Mouse (Mus musculus): ENCODE measurements around the gene Wdr25. TPM values are rescaled to one million over a fixed set of nuclear protein-coding genes. Genes with fewer than 3 reads are reported as not detected.

Gene Wdr25
- polyA plus RNA-seq, 1 experiment from 2014 or later: 5.6 TPM

GRCm38 (mm10) chr12:108959639-108960219, 66.3 kb downstream of the Wdr25 start:
- WGBS: 19% methylated on average over 12 of the region's 12 CpGs
- H3K4me2 ChIP-seq (ENCODE audit: low read depth, low read length): peak overlapping the region; percentile 41
- peaks cover 2% of the 10 kb centered on the region; the same call in 1 of the 2 replicates for H3K4me1 ChIP-seq (ENCODE audit: control insufficient read depth, insufficient read depth, low read length)
- DNase-seq (ENCODE audit: low spot score): peak; percentile 18
- H3K36me3 ChIP-seq (replicated peaks; ENCODE audit: control insufficient read depth, insufficient read depth, low read depth, low read length): no peaks in the 10 kb centered on the region
- H3K27me3 ChIP-seq (ENCODE audit: control insufficient read depth, insufficient read depth, low read length): no peaks in the 10 kb centered on the region; the same call in 1 of the 2 replicates
- no peaks in the 10 kb centered on the region for H3K9me3 ChIP-seq (replicated peaks; ENCODE audit: control insufficient read depth, low read length)
- no peak for ATAC-seq (replicated peaks; ENCODE audit: insufficient number of reproducible peaks, low FRiP score, low TSS enrichment, low read depth)
- H3K4me3 ChIP-seq (ENCODE audit: low read depth, low read length): peak overlapping the region; percentile 18
- no peak overlapping the region for H3K27ac ChIP-seq (replicated peaks; ENCODE audit: low read depth, low read length)
- peak overlapping the region; percentile 33; the same call in 1 of the 2 replicates for H3K9ac ChIP-seq (replicated peaks; ENCODE audit: low read length)

DNA sequence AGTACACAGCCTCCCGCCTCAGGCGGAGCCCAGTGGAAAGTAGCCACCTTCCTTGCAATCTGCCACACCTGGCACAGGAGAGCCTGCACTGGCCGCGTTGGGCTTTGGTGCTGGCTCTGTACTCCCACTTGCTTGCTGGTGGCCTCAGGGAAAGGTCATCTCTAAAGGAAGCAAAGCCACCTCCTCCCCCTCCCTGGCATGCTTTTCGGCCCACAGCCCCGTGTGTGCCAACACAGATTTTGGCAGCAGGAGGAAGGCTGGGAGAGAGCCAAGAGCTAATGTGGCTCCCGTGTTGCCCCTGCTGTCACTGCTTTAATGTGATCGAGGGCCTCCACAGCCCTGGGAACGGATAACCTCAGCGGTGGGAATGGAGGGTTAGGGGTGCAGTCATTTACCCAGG, 66.8 kb downstream of the Wdr25 start:
- H3K4me3 ChIP-seq (ENCODE audit: low read depth, low read length): no peak overlapping the region
- H3K36me3 ChIP-seq (replicated peaks; ENCODE audit: control insufficient read depth, insufficient read depth, low read depth, low read length): no peaks in the 10 kb centered on the region
- DNase-seq (ENCODE audit: low spot score): no peak
- no peak overlapping the region for H3K9ac ChIP-seq (replicated peaks; ENCODE audit: low read length)
- no peaks in the 10 kb centered on the region for H3K9me3 ChIP-seq (replicated peaks; ENCODE audit: control insufficient read depth, low read length)
- no peak for ATAC-seq (replicated peaks; ENCODE audit: insufficient number of reproducible peaks, low FRiP score, low TSS enrichment, low read depth)
- no peaks in the 10 kb centered on the region; the same call in 1 of the 2 replicates for H3K27me3 ChIP-seq (ENCODE audit: control insufficient read depth, insufficient read depth, low read length)
- no peak overlapping the region for H3K27ac ChIP-seq (replicated peaks; ENCODE audit: low read depth, low read length)
- no peak overlapping the region for H3K4me2 ChIP-seq (ENCODE audit: low read depth, low read length)
- H3K4me1 ChIP-seq (ENCODE audit: control insufficient read depth, insufficient read depth, low read length): peaks cover 2% of the 10 kb centered on the region; the same call in 1 of the 2 replicates
- WGBS: 35% methylated on average over 10 of the region's 10 CpGs

- H3K4me3 ChIP-seq (ENCODE audit: low read depth, low read length): no peak overlapping the region
- no peak overlapping the region for H3K4me2 ChIP-seq (ENCODE audit: low read depth, low read length)
- H3K27me3 ChIP-seq (ENCODE audit: control insufficient read depth, insufficient read depth, low read length): no peaks in the 10 kb centered on the region
- H3K9ac ChIP-seq (replicated peaks; ENCODE audit: low read length): no peak overlapping the region
- H3K27ac ChIP-seq (replicated peaks; ENCODE audit: low read depth, low read length): no peak overlapping the region
- no peaks in the 10 kb centered on the region for H3K36me3 ChIP-seq (replicated peaks; ENCODE audit: control insufficient read depth, insufficient read depth, low read depth, low read length)
- H3K9me3 ChIP-seq (replicated peaks; ENCODE audit: control insufficient read depth, low read length): no peaks in the 10 kb centered on the region
- 80% methylated on average over 4 of the region's 4 CpGs for WGBS
- DNase-seq (ENCODE audit: low spot score) (no peak), ATAC-seq (replicated peaks; ENCODE audit: insufficient number of reproducible peaks, low FRiP score, low TSS enrichment, low read depth) (no peak)
- no peaks in the 10 kb centered on the region for H3K4me1 ChIP-seq (ENCODE audit: control insufficient read depth, insufficient read depth, low read length)
Observed at GRCm38 (mm10) chr12:108967631-108968030, 74.2 kb downstream of the Wdr25 start.

DNA sequence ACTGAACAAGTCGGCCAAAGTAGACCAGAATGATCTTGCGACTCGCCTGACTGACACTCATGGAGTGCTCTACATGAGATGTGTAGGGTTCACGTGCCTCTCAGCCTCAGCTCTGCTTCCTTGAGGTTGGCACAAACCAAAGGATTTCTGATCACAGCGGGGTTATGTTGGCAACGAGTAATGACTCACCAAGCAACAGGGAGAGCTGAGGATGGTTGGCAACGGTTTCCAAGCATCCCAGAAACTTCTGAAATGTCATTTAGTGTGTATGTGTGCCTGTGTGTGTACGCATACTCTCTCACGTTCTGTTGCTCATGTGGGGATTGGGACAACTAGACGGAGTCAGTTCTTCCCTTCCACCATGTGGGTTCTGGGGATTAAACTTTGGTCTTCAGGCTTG, 74.6 kb downstream of the Wdr25 start:
- no peaks in the 10 kb centered on the region for H3K36me3 ChIP-seq (replicated peaks; ENCODE audit: control insufficient read depth, insufficient read depth, low read depth, low read length)
- ATAC-seq (replicated peaks; ENCODE audit: insufficient number of reproducible peaks, low FRiP score, low TSS enrichment, low read depth) (no peak), DNase-seq (ENCODE audit: low spot score) (no peak)
- H3K9me3 ChIP-seq (replicated peaks; ENCODE audit: control insufficient read depth, low read length): no peaks in the 10 kb centered on the region
- WGBS: 90% methylated on average over 10 of the region's 10 CpGs
- no peaks in the 10 kb centered on the region for H3K27me3 ChIP-seq (ENCODE audit: control insufficient read depth, insufficient read depth, low read length)
- H3K4me2 ChIP-seq (ENCODE audit: low read depth, low read length): no peak overlapping the region
- H3K4me1 ChIP-seq (ENCODE audit: control insufficient read depth, insufficient read depth, low read length): no peaks in the 10 kb centered on the region
- no peak overlapping the region for H3K9ac ChIP-seq (replicated peaks; ENCODE audit: low read length)
- H3K27ac ChIP-seq (replicated peaks; ENCODE audit: low read depth, low read length): no peak overlapping the region
- no peak overlapping the region for H3K4me3 ChIP-seq (ENCODE audit: low read depth, low read length)

DNA sequence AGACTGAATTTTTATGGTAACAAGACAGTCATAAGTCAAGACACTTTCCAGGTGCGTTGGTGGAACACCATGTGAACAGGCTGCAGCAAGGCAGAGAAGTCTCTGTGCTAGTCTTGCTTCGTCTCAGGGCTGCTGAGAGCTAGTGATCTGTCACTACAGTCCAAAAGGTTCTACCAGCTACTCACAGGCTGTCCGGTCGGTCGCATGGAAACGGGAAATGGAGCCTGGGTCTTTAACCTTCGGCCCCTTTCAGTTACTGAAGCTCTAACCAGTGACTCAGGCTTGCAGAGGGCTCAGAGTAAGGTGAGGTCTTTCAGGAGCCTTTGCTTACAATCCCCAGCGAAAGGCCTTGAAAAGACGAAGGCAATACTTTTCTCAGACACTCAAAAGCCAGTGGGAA, 78.0 kb downstream of the Wdr25 start:
- Histone ChIP-seq H3K4me1 (ENCODE audit: control insufficient read depth, insufficient read depth, low read length) (no peaks in the 10 kb centered on the region), H3K4me3 (ENCODE audit: low read depth, low read length) (no peak overlapping the region), H3K4me2 (ENCODE audit: low read depth, low read length) (no peak overlapping the region), H3K9ac (replicated peaks; ENCODE audit: low read length) (no peak overlapping the region), H3K36me3 (replicated peaks; ENCODE audit: control insufficient read depth, insufficient read depth, low read depth, low read length) (no peaks in the 10 kb centered on the region), H3K9me3 (replicated peaks; ENCODE audit: control insufficient read depth, low read length) (no peaks in the 10 kb centered on the region), H3K27me3 (ENCODE audit: control insufficient read depth, insufficient read depth, low read length) (no peaks in the 10 kb centered on the region), H3K27ac (replicated peaks; ENCODE audit: low read depth, low read length) (no peak overlapping the region)
- DNase-seq (ENCODE audit: low spot score) (no peak), ATAC-seq (replicated peaks; ENCODE audit: insufficient number of reproducible peaks, low FRiP score, low TSS enrichment, low read depth) (no peak)
- WGBS: 85% methylated on average over 9 of the region's 9 CpGs

GRCm38 (mm10) chr12:108972234-108972633, 78.8 kb downstream of the Wdr25 start:
- Histone ChIP-seq H3K4me3 (ENCODE audit: low read depth, low read length) (no peak overlapping the region), H3K27ac (replicated peaks; ENCODE audit: low read depth, low read length) (no peak overlapping the region), H3K4me2 (ENCODE audit: low read depth, low read length) (no peak overlapping the region), H3K4me1 (ENCODE audit: control insufficient read depth, insufficient read depth, low read length) (no peaks in the 10 kb centered on the region), H3K27me3 (ENCODE audit: control insufficient read depth, insufficient read depth, low read length) (no peaks in the 10 kb centered on the region), H3K9ac (replicated peaks; ENCODE audit: low read length) (no peak overlapping the region), H3K9me3 (replicated peaks; ENCODE audit: control insufficient read depth, low read length) (no peaks in the 10 kb centered on the region), H3K36me3 (replicated peaks; ENCODE audit: control insufficient read depth, insufficient read depth, low read depth, low read length) (no peaks in the 10 kb centered on the region)
- DNase-seq (ENCODE audit: low spot score) (no peak), ATAC-seq (replicated peaks; ENCODE audit: insufficient number of reproducible peaks, low FRiP score, low TSS enrichment, low read depth) (no peak)
- 90% methylated on average over 14 of the region's 14 CpGs for WGBS

- 25% methylated on average over 10 of the region's 10 CpGs for WGBS
- H3K4me1 ChIP-seq (ENCODE audit: control insufficient read depth, insufficient read depth, low read length): no peaks in the 10 kb centered on the region
Observed at GRCm38 (mm10) chr12:108979977-108980376, 86.5 kb downstream of the Wdr25 start.

GRCm38 (mm10) chr12:108981941-108982683, 88.7 kb downstream of the Wdr25 start:
- Histone ChIP-seq H3K27me3 (ENCODE audit: control insufficient read depth, insufficient read depth, low read length) (no peaks in the 10 kb centered on the region), H3K36me3 (replicated peaks; ENCODE audit: control insufficient read depth, insufficient read depth, low read depth, low read length) (no peaks in the 10 kb centered on the region), H3K27ac (replicated peaks; ENCODE audit: low read depth, low read length) (no peak overlapping the region), H3K4me1 (ENCODE audit: control insufficient read depth, insufficient read depth, low read length) (no peaks in the 10 kb centered on the region), H3K9ac (replicated peaks; ENCODE audit: low read length) (no peak overlapping the region), H3K9me3 (replicated peaks; ENCODE audit: control insufficient read depth, low read length) (no peaks in the 10 kb centered on the region), H3K4me2 (ENCODE audit: low read depth, low read length) (no peak overlapping the region), H3K4me3 (ENCODE audit: low read depth, low read length) (no peak overlapping the region)
- WGBS: 84% methylated on average over 14 of the region's 14 CpGs
- no peak for ATAC-seq (replicated peaks; ENCODE audit: insufficient number of reproducible peaks, low FRiP score, low TSS enrichment, low read depth)
- DNase-seq (ENCODE audit: low spot score): no peak

More at GRCm38 (mm10) chr12:108979977-108980376, 86.5 kb downstream of the Wdr25 start:
- H3K9ac ChIP-seq (replicated peaks; ENCODE audit: low read length): no peak overlapping the region
- no peak overlapping the region for H3K4me2 ChIP-seq (ENCODE audit: low read depth, low read length)
- H3K36me3 ChIP-seq (replicated peaks; ENCODE audit: control insufficient read depth, insufficient read depth, low read depth, low read length): no peaks in the 10 kb centered on the region
- no peak overlapping the region for H3K27ac ChIP-seq (replicated peaks; ENCODE audit: low read depth, low read length)
- DNase-seq (ENCODE audit: low spot score) (peak; percentile 17), ATAC-seq (replicated peaks; ENCODE audit: insufficient number of reproducible peaks, low FRiP score, low TSS enrichment, low read depth) (no peak)
- H3K27me3 ChIP-seq (ENCODE audit: control insufficient read depth, insufficient read depth, low read length): no peaks in the 10 kb centered on the region
- no peaks in the 10 kb centered on the region for H3K9me3 ChIP-seq (replicated peaks; ENCODE audit: control insufficient read depth, low read length)
- no peak overlapping the region for H3K4me3 ChIP-seq (ENCODE audit: low read depth, low read length)

Data from embryonic facial prominence, embryonic 11.5 days (tissue).